Mouse (Mus musculus) frontal cortex, postnatal 10 days (tissue): ENCODE measurements around the gene Flrt1.

Experiments
- DNase-seq, 2 experiments: peaks; one replicate each; pipeline ENCODE4 v3.0.0; 2022; ENCODE audit warnings: low spot score in 2 of 2, mixed read lengths in 1 of 2

The Flrt1 gene

DNA sequence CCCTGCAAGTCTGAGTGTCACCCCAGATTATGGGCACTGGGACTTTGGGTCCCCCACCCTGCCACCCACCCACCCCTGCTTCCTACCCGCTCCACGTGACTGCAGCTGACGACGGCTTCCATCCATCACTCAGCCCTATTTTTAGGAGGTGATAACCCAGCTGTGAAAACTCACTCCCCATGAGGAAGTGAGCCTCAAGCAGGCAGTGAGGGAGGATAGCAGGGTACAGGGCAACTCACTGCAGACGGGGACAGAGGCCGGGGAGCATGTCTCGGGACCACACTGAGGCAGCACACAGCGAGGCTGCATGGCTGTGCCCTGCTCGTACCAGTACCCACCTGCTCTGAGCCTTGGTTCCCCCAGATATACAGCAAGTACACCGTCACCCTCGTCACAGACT, 24.8 kb upstream of the Flrt1 start:
- no peak for DNase-seq

DNA sequence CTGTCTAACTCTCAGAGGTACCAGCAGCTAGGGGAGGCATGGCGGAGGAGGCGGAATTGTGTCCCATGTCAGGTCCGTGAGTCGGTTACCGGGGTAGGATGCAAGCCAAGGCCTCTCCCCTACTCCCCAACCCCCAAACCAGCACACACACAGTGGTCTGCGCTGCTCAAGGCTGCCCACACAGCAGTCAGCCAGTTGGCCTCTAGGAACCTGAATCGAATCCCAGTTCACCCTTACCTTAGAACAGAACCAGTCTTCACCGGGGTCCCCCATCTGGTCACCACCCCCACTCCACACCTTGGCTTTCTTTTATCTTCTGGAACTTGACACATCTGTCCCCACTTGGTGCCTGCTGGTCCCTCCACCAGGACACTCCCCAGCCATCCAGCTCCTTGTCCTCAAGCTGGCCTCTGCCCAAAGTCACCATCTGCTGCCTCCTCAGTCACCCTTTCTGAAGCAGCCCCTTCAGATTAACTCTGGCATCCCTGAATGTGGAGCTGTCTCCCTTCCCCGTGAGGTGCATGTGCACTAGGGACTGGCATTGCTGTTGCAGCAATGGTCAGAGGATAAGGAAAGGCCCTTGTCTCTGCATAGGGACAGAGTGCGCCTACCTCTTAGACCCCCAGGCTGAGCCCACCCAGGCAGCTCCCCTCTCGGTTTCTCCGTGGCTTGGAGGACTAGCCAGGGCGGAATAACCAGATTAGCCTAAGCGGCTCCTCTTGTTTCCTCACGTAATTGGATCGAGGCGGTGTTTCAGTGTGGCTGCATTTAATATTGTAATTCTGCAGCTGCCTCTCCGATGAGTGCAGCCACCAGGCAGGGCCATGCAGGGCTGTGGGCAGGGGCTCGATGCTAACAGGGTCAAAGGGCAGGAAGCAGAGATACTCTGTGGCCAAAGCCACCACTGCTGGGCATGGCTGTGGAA, 23.3 kb upstream of the Flrt1 start:
- DNase-seq: no peak

DNA sequence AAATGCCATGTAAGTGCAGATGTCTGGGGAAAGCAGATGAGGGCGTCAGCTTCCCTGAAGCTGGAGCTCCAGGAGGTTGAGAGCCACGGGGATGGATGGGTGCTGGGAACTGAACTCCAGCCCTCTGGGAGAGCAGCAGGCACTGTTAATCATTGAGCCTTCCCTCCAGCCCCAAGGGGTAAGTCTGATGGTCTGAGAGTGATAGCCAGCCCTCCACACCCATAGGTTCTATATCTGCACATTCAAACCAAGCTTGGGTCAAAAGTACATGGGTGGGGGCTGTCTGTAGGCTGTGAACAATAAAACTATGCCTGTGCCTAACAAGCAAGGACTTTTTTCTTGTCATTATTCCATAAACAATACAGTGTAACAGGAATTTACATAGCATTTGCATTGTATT, 21.4 kb upstream of the Flrt1 start:
- DNase-seq: no peak

DNA sequence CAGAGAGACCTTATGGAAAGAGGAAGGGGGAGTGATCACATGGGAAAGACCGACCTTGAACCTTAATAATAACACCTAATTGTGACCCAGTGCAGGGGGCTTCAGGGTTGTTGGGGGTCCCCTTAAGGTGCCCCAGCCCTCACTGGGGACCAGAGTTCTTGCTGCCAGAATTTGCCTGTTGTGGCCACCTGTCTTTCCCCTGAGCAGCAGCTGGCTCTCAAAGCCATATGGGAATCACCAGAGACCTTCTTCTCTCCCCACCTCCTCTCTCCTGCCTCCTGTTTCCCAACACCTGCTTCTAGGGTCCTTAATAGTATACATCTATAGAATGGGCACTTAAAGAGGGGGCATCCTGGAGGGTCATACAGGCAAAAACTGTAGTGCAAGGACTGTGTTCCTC, 20.7 kb upstream of the Flrt1 start:
- DNase-seq: no peak

DNA sequence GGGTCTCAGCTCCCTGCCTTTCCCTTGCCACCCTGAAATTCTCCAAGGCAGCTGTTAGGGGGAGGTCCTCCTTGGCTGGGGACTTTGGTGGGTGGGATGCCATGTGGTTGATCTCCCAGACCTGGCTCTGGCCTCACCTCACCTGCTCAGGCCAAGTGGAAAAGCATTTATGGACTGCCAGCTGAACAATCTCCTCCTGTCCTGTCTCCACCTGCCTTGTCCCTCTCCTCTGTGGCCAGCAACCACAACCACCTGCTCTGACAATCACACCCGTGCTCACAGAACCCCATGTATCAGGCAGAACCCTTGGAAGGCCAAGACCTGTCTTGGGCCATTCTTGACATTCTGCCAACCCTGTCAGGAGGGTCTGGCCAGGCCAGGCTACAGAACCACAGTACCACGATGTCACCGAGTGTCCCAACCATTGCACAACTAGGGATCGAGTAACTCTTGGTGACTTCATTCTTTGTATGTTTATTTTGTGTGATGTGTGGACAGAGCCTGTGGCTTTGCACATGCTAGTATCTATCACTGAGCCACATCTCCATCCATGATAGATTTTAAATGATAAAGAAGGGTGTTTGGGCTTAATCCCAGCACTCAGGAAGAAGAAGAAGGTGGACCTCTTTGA, 20.1 kb upstream of the Flrt1 start:
- no peak for DNase-seq

DNA sequence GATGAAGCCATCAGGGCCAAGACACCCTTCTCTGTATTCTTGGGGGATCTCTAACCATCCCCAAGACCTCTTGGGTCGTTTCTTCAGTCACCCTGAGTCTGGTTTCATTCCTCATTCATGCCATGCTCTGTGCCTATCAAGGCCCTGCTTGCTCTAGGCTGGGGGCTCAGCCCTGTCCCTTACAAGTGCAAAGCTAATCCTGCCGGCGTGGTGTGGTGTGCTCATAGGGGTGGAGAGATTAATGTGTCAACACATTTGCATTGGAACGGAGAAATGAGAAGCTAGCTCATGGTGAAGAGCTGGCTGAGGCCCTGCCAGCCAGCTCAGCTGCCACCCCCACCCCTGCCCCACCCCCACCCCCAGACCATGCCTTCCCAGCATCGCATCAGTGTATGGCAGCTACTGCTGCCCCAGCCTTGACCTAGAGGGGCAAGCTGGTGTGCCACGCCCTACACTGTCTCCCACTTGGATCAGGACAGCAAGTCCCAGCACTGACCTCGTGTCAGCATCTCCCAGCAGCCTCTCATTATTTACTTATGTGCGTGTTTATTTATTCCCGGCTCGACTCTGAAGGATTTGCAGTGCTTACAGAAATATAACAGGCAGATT, 17.3 kb upstream of the Flrt1 start:
- DNase-seq: no peak

DNA sequence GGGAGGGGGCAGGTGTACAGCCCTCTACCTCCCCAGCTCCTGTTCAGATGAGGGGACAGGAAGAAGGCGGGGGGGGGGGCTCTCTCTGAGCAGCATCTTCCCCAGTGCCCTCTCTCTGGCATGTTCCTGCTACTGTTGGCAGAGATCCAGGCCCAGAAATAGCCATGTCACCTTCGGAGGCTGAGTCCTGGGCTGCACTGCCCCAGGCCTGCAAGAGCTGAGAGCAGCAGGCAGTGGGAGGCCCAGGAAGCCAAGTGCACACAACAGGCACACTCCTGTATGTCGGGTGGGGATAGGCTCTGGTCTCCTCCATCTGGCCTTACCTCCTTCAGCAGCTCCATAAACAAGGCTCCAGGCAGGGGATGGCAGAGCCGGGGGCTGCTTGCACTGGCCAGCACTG, 16.7 kb upstream of the Flrt1 start:
- DNase-seq: no peak

DNA sequence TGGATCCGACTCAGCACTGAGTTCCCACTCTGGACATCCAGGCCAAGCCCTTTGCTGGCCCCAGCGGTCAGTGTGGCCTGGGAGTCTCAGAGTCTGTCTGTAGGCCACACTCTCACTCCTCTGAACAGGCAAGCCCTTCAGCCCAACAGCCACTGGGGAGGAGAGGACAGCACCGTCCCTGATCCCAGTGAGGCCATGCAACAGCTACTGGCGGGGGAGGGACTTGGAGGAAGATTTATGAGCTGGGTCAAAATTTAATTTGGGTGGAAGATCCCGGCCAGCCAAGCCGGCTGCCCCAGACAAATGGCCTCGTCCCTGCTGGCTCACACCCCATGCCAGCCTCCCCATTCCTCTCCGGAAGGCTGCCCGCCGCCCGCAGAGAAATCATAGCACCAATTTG, 15.7 kb upstream of the Flrt1 start:
- no peak for DNase-seq

DNA sequence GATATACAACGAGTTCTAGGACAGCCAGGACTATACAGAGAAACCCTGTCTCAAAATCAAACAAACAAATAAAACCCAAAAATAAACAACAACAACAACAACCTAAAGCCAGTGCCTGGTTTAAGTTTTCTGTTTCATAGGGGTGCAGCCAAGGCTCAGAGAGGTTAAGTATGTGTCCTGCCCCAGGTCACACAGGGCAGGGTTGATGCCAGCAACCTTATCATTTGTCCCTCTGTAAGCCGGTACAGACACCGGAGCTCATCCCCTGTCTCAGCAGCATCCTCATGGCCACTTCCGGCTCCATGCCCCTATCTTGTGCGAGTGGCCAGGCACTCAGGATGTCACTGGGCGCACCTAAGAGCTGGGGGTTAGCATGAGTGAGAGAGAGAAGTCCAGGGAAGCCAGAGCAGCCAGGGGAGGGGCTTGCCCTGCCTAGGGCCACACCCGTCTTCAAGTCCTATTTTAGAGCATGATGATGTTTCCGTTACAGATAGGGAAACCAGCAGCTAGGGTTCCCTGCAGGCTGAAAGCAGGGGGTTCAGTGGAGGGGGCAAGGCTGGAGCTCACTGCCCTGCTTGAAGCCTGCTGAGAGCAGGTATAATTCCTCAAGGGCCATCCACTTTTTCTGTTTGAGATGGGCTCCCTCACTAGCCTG, 12.3 kb upstream of the Flrt1 start:
- no peak for DNase-seq

DNA sequence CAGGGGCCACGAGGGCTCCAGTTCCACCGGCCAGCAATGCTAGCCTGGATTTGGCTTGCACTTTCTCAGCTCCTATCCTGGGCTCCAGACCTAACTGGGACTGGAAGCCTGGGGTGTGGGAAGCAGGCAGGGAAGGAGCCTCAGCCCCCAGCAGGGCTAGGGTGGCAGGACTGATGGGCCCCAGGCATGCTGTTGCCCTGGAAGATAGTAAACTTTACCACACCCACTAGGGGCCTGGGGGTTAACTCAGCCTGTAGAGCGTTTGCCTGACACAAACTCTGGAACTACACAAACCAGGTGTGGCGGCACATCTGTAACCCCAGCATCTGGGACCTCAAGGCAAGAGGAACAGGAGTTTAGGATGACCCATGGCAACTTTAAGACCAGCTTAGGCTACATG, 11.6 kb upstream of the Flrt1 start:
- no peak for DNase-seq

DNA sequence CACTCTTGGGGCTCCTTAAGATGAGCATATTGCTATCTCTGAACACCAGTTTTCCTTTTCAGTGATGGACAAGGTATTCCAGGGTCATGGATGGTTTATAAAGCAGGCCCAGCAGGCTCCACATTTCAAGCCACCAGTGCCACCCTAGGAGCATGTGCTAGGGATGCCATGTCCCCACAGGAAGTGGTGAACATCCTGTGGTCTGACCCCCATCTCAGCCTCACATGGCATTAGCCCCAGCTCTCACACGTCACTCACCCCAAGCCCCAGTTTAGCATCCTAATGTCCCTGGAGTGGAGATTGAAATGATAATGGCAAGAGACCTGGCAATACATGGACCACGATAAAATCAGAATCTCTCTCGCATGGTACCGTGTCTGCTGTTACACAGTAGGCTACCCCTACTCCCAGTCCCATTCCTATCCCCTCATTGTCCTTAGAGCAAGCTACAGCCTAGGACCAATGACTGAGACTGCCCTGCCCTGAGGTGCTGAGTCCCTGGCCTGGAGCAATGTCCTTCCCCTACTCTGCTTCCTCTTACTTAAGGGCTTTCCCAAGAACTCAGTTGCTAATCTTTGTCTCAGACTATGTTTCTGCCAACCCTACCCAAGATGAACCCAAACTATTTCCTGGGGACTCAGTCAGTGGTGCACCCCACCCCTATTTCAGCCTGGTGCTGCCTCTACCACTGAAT, 10.7 kb upstream of the Flrt1 start:
- DNase-seq: no peak

DNA sequence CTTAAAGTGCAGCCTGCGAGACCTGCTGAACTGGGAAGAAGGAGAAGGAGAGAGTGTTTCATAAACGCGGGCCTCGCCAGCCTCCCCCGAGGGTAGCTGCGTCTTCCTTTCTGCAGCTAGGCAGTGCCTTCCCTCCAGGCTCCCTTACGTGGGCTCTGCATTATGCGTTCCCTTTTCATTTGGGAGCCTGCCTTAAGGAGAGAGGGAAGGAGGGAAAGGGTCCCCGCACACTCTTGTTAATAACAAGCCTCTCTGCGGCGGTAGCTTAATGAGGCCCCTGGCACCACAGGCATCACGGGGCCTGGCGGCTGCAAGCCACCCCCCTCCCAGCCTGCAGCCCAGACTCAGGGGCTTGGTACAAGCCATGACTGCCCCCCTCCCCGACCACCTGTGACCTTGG, 8.0 kb upstream of the Flrt1 start:
- no peak for DNase-seq

DNA sequence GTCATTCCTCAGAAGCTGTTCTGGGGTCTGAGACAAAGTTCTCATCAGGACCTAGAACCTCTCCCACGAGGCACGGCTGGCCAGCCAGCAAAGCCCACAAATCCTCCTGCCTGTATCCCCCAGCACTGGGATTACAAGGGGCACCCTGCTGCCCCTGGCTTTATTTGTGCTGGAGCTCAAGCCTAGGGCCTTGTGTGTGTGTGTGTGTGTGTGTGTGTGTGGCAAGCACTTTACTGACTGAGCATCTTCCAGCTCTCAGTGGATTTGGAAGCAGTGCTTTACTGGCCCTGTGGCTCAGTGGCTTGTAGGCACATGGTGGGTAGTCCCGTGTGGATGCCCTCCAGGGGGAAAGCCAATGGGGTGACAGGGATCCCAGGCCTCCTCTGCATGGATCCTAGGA, 7.1 kb upstream of the Flrt1 start:
- no peak for DNase-seq

DNA sequence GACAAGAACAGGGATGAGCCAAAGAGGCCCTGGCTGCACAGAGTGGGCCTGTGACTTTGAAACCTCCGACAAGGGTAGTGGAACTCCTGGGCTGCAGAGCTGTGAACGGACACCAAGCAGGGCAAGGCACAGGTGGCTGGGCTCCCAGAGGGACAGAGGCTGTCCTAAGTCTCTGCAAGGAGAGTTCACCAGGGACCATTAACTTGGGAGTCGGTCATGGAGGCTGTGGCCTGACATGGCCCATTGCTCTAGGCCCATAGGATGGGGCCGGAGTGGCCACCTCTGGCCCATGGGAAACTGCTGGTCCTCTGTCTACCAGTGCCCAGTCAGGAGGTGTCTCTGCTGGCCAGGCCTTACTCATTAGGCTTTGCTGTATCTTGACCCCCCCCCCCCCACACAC, 6.2 kb upstream of the Flrt1 start:
- DNase-seq: no peak

DNA sequence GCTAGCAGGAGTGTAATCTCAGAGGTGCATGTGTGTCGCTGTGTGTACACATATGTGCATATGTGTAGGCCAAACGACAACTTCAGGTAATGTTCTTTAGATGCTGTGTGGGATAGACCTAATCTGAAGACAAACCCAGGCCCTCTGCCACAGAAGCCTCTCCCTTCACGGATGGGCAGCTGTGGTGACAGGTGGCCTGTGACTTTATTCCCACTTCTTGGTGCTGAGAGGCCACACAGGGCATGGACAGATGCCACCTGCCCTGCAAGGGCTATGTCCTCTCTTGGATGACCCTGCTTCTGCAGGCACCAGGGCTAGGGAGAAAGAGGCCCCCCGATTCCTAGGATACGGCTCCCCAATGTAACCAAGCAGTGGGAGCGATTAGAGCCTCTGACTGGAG, 5.8 kb upstream of the Flrt1 start:
- DNase-seq: no peak

DNA sequence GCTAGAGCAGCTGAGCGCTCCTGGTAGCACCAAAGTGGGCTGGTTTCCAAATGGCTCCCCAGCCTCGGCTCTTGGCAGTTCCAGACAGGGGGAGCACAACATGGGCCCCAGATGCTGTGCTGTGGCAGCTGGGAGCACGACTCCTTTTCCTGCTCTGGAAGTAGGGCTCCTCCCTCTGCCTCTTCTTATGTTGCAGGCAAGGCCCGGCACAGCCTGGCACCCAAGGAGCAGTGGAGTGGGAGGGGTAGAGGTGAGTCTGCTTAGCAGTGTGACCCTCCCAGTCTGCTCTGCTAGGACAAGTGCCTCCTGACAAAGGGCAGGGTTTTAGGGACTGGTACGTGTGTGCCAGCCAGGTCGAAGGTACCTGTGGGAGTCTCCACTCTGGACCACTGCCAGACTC, 5.3 kb upstream of the Flrt1 start:
- no peak for DNase-seq

DNA sequence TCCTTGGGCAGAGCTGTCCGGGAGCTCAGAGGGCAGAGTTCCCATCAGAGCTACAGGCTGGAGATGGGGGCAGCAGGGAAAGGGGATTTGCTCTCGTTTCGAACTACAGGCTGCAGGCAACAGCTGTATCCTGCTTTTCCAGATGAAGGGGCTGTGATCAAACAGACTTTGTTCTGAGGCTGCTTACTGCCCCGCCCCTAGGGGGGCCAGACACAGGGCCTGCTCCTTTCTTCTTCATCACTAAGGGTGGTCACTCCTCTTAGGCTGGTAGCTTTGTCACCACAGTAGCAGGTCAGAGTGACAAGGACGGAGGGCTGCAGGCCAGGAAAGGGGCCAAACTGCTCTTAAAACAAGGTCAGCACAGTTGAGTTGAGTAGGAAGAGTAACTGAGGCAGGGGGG, 4.6 kb upstream of the Flrt1 start:
- no peak for DNase-seq

DNA sequence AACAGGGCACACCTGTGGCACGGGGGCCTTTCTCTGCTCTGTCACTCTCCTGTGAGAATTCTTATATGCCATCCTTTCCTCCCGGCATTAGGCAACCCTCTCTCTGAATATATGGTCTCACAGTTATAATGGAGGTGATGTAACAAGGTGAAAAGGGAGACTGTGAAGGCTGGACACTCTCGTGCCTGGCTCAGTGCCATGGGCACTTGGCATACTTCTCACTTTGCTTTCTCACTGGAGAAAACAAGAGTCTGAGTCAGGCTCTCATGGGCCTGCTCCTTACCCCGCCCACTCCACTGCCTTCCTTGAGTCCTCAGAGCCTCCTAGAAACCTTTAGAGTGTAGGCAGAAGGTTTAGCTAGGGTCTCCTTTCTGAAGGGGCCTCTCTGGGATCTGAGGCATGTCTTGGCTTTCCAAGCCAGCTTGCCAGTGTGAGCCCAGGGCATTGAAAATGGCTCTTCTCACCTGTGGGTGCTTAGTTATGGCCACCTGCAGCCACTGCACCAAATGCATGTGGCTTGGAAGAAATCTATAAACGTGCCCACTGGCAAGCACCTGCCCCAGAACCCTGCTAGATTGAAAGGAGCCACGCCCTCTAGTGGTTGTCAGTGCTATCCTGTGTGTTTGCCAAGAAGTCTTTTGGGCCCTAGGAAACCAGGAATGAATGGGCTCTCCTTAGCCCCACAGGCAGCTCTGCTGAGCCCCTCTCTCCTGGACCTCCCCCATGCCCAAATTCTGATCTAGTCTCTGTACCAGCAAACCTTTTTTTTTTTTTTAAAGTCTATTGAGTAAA, 2.8 kb upstream of the Flrt1 start:
- DNase-seq: no peak

DNA sequence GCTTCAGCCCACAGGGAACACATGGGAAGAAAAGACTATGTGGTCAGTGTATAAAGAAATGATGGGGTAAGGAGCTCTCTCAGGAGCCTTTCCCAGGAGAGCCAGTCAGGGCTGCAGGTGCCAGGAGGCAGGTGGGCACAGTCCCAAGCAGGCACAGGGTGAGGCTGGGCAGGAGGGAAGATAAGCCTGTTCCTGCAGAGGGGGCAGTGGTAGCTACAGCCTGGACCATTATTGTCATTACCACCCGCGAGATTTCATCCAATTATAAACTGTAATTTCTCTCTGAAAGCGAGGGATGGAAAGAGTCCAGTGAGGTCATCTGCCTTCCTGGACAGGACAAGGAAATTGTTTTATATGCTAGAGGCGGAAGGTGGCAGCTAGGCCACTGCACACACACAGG, 1.6 kb upstream of the Flrt1 start:
- DNase-seq: no peak

DNA sequence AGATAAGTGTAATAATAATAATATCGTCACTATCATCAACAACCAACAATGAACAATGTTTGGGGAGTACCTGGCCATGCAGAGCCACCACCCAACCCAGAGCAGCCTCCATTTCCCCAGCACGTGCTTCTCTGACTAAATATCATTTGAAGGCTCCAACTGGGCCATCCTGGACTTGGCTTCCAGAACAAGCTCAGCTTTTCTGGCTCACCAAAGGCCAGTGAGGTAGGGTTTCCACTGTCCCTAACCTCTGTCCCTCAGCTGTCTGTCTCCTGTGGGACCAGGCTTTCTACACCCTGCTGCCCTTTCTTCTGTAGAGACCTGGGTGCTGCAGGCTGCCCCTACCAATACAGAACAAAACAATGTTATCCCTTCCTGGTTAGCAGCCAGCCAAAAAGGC, 1.0 kb upstream of the Flrt1 start:
- no peak for DNase-seq

DNA sequence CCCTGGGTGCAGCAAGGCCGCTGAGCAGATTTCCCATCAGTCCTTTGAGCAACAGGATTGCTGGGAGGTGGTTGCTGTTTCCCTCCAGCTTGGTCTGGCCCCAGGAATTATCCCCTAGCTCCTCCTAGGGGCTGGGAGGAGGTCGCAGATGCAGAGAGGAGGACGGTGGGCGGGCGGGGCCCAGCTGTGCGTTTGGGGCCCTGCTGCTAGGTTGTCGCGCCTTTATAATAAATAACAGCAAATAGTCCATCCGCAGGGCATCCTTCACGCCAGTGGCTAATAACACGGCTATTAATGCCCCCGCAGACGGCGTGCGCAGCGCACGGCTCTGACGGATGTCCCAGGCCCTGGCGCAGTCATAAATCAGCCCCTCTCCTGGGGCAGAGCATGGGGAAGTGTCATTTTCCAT, 1.5 kb downstream of the Flrt1 start:
- no peak for DNase-seq
